Mouse (Mus musculus) brain, embryonic 14.5 days (tissue): ENCODE measurements around the gene Mfge8. TPM values are rescaled to one million over a fixed set of nuclear protein-coding genes. Genes with fewer than 3 reads are reported as not detected.

ENCODE experiments used
- DNase-seq: peaks from one replicate; pipeline ENCODE4 v3.0.0-alpha.2; 2011; ENCODE audit warnings: low read depth
- CTCF ChIP-seq: fragments of 200-500 bp; IDR thresholded peaks from 2 replicates; pipeline ENCODE4 v1.5.1; 2012; ENCODE audit warnings: inconsistent platforms, mild to moderate bottlenecking, moderate library complexity, borderline replicate concordance; ENCODE audit not compliant: insufficient read depth, insufficient read length; ENCODE audit errors: extremely low read depth
- POLR2A ChIP-seq: fragments of 200-500 bp; IDR thresholded peaks from 2 replicates; pipeline ENCODE4 v1.6.1; 2012; ENCODE audit warnings: mild to moderate bottlenecking, inconsistent platforms, borderline replicate concordance; ENCODE audit not compliant: poor library complexity, insufficient read depth, insufficient read length, severe bottlenecking; ENCODE audit errors: extremely low read depth
- polyA plus RNA-seq: library from polyadenylated mRNA; depleted of rRNA; stranded (reverse); fragments of >200 nt; gene quantifications from 2 replicates; pipeline ENCODE4 v1.2.3, GENCODE M21; 2012; rRNA removed

Mfge8 gene
- polyA plus RNA-seq, 1 experiment: 129 TPM

DNA sequence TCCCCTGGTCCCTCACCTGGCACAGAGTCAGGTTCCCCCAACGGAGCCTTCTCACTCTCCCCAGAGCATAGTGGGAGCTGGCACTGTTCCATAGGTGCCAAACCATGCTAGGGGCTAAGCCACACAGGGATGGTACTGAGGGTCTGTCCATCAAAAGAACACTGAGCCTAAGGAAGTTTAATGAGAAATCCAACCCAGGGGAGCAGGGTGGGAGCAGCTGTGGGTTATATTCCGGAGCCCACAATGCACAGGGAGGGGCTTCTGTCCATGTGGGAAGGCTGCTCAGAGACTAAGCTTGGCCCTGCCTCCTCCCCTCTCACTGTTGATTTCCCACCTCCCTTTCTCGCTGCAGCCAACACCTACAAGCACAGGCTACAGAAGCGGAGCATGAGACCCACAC is 35.0 kb downstream of the Mfge8 start:
- peak; percentile 32 for DNase-seq
- TF ChIP-seq POLR2A (no peak), CTCF (no peak)

DNA sequence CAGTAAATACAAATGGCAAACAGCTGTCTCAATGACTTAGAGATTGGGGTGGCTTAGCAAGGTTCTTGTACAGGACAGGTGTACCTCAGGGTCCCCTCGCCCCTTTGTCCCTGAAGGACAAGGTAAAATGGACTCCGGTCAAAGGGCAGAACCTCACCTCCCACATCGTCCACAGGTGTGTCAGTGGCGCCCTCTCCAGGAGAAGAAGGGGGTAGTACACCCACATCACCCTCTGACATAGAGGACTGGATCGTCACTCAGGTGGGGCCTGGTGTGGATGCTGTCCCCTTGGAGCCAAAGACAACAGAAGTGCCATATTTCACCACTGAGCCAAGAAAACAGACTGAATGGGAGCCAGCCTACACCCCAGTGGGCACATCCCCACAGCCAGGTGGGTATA is 52.4 kb downstream of the Mfge8 start:
- TF ChIP-seq CTCF (0 out of 2 replicates have a peak, but pooled peaks have one; percentile 2), POLR2A (no peak)
- no peak for DNase-seq

DNA sequence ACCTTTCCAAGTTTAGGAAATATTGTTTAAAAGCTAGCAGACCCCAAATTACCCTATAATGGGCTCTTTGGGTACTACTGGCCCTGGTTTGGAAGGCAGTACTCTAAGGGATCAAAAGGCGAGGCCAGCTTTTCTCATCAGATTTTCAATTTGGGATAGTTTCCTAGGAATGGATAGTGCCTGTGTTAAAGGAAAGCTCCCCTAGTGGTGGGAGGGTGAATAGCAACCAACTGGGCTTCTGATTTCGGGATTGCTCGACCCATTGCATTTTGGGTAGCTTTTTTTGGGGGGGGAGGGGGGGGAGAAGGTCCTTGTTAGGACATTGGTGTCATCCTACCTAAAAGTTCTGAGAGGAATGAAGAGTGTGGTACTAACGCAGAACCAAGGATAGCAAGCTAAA is 59.7 kb downstream of the Mfge8 start:
- peak; percentile 40; the same call in 1 of the 2 replicates for TF ChIP-seq CTCF
- TF ChIP-seq POLR2A: no peak
- no peak for DNase-seq

Other genes with a start within 250 kb of the Mfge8 start
- 1.4 and 1.8 TPM in 2 replicates for gene Isg20, start 235.6 kb downstream of the Mfge8 start, polyA plus RNA-seq
- 0.43 and 0.46 TPM in 2 replicates for gene Acan, start 95.6 kb downstream of the Mfge8 start, polyA plus RNA-seq
- gene Hapln3, start 18.0 kb downstream of the Mfge8 start, polyA plus RNA-seq: 2.2 and 2.6 TPM in 2 replicates
- gene Abhd2, start 124.1 kb upstream of the Mfge8 start, polyA plus RNA-seq: 15.0 and 28.7 TPM in 2 replicates
- 26.1 and 47.4 TPM in 2 replicates for gene Rlbp1, start 238.0 kb upstream of the Mfge8 start, polyA plus RNA-seq
- gene Fanci, start 242.9 kb upstream of the Mfge8 start, polyA plus RNA-seq: 3.2 and 4.6 TPM in 2 replicates